Mouse (Mus musculus) heart, embryonic 12.5 days (tissue): ENCODE data around the gene Ccdc92. TPM values are rescaled to one million over a fixed set of nuclear protein-coding genes. Genes with fewer than 3 reads are reported as not detected.

Experiments used
- ATAC-seq: fragments of 200-750 bp; cut with Nextera tagmentation; 2 replicates; pipeline ENCODE4 v1.8.0; 2017; ENCODE audit warnings: moderate TSS enrichment, moderate library complexity; ENCODE audit not compliant: insufficient number of reproducible peaks, low FRiP score
- H3K27ac ChIP-seq: fragments of 300-500 bp; sonication (generic); 2 replicates; pipeline ENCODE4 v1.5.1; 2016; ENCODE audit warnings: mild to moderate bottlenecking, moderate library complexity; ENCODE audit not compliant: poor library complexity, severe bottlenecking
- H3K27me3 ChIP-seq: fragments of 300-500 bp; sonication (generic); replicated peaks from 2 replicates; pipeline ENCODE4 v1.6.1; 2016; ENCODE audit warnings: mild to moderate bottlenecking, moderate library complexity
- H3K36me3 ChIP-seq: fragments of 300-500 bp; sonication (generic); 2 replicates; pipeline ENCODE4 v1.6.1; 2016; ENCODE audit warnings: mild to moderate bottlenecking, moderate library complexity
- H3K4me1 ChIP-seq: fragments of 300-500 bp; sonication (generic); replicated peaks from 2 replicates; pipeline ENCODE4 v1.6.1; 2016; ENCODE audit warnings: mild to moderate bottlenecking
- H3K4me2 ChIP-seq: fragments of 300-500 bp; sonication (generic); 2 replicates; pipeline ENCODE4 v1.6.1; 2016; ENCODE audit warnings: mild to moderate bottlenecking, moderate library complexity
- H3K4me3 ChIP-seq: fragments of 300-500 bp; sonication (generic); 2 replicates; pipeline ENCODE4 v1.5.1; 2016; ENCODE audit warnings: mild to moderate bottlenecking
- H3K9ac ChIP-seq: fragments of 300-500 bp; sonication (generic); 2 replicates; pipeline ENCODE4 v1.6.1; 2016; ENCODE audit warnings: mild to moderate bottlenecking, moderate library complexity
- H3K9me3 ChIP-seq: fragments of 300-500 bp; sonication (generic); replicated peaks from 2 replicates; pipeline ENCODE4 v1.6.1; 2016; ENCODE audit warnings: mild to moderate bottlenecking, moderate library complexity
- WGBS: fragments of 180-500 bp; shearing (Covaris S2); methylation state at CpG from one replicate; pipeline ENCODE4 v1.1.7; 2016; 5-methylcytosine and 5-hydroxymethylcytosine counted together
- polyA plus RNA-seq: library from polyadenylated mRNA; unstranded; fragments of >200 nt; fragmentation: Nextera tagmentation; extraction: Ambion mirVana; gene quantifications from 2 replicates; pipeline ENCODE4 v1.2.1, GENCODE M21; 2016

Gene Ccdc92
- polyA plus RNA-seq, 1 experiment from 2014 or later, result 5.1 TPM

- ATAC-seq, result no peak
- H3K27me3 ChIP-seq, result peaks cover 57% of the 10 kb centered on the region
- H3K36me3 ChIP-seq, result no peaks in the 10 kb centered on the region
- no peak overlapping the region for H3K27ac ChIP-seq
- H3K9ac ChIP-seq, result no peak overlapping the region
- no peak overlapping the region for H3K4me2 ChIP-seq
- H3K4me3 ChIP-seq, result no peak overlapping the region
- no peaks in the 10 kb centered on the region for H3K9me3 ChIP-seq
- peaks cover 11% of the 10 kb centered on the region for H3K4me1 ChIP-seq
- 79% methylated on average over 4 of the region's 4 CpGs for WGBS
These were observed 8.0 kb downstream of the Ccdc92 start for GRCm38 (mm10) chr5:124854202-124854601.

DNA sequence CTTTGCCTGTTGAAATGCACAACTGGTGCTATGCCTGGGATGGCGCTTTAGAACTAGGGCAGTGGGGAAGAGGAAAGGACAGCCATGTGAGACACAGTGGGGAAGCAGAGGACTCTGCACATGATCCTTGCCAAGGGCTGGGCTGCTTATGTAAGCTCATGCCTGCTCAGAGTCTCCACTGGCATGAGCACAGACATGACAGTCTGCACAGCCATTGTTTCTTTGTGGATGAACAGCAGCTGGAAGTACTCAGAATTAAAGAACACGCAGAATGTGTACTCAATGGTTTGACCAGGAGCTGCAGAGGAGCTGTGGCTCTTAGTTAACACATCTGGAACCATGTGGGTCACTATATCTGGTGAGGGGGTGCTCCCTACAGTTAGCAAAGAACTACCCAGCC lies 9.1 kb downstream of the Ccdc92 start:
- no peak for ATAC-seq
- 62% methylated on average over 2 of the region's 2 CpGs for WGBS

GRCm38 (mm10) chr5:124852294-124852693 lies 9.9 kb downstream of the Ccdc92 start:
- WGBS, result 34% methylated on average over 2 of the region's 2 CpGs
- peaks cover 49% of the 10 kb centered on the region for H3K27me3 ChIP-seq

More for the DNA sequence above, 9.1 kb downstream of the Ccdc92 start:
- no peak overlapping the region for H3K4me3 ChIP-seq
- no peak overlapping the region for H3K27ac ChIP-seq
- H3K36me3 ChIP-seq, result no peaks in the 10 kb centered on the region
- peaks cover 11% of the 10 kb centered on the region for H3K4me1 ChIP-seq
- no peak overlapping the region for H3K4me2 ChIP-seq
- peaks cover 51% of the 10 kb centered on the region for H3K27me3 ChIP-seq
- H3K9me3 ChIP-seq, result no peaks in the 10 kb centered on the region
- no peak overlapping the region for H3K9ac ChIP-seq

GRCm38 (mm10) chr5:124851572-124851971 lies 10.7 kb downstream of the Ccdc92 start:
- Histone ChIP-seq H3K36me3 (no peaks in the 10 kb centered on the region), H3K27ac (no peak overlapping the region), H3K4me1 (peaks cover 11% of the 10 kb centered on the region), H3K9ac (no peak overlapping the region), H3K27me3 (peaks cover 51% of the 10 kb centered on the region), H3K4me2 (no peak overlapping the region), H3K9me3 (no peaks in the 10 kb centered on the region), H3K4me3 (no peak overlapping the region)
- 33% methylated on average over 4 of the region's 4 CpGs for WGBS
- 0 out of 2 replicates have a peak, but pooled peaks have one; percentile 39 for ATAC-seq

More at GRCm38 (mm10) chr5:124852294-124852693, 9.9 kb downstream of the Ccdc92 start:
- Histone ChIP-seq H3K27ac (no peak overlapping the region), H3K4me2 (no peak overlapping the region), H3K9ac (no peak overlapping the region), H3K4me3 (no peak overlapping the region), H3K36me3 (no peaks in the 10 kb centered on the region), H3K9me3 (no peaks in the 10 kb centered on the region), H3K4me1 (peaks cover 11% of the 10 kb centered on the region)
- no peak for ATAC-seq

- Histone ChIP-seq H3K4me2 (no peak overlapping the region), H3K4me1 (peaks cover 28% of the 10 kb centered on the region), H3K36me3 (no peaks in the 10 kb centered on the region), H3K4me3 (no peak overlapping the region), H3K9ac (no peak overlapping the region), H3K27me3 (peaks cover 57% of the 10 kb centered on the region), H3K27ac (no peak overlapping the region), H3K9me3 (no peaks in the 10 kb centered on the region)
- ATAC-seq, result no peak
- 75% methylated on average over 3 of the region's 3 CpGs for WGBS
These were observed 13.2 kb downstream of the Ccdc92 start for GRCm38 (mm10) chr5:124848994-124849393.

DNA sequence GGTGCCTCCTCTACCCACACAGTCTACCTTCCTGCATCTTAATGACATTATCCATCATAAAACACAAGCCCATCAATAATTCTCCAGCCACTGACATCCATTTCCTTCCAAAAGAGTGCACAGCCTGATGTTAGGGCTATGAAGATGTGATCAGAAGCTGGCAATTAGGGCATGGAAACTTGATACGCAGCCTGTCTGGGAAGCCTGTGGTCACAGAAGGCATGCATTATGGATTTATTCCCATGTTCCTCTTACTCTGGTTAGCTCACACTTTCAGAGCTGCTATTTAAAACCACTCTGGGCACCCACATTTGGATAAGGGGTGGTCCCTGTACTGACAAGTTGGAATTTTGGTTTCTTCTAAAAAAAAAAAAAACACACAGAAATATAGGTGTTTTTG lies 15.2 kb downstream of the Ccdc92 start:
- Histone ChIP-seq H3K27ac (no peak overlapping the region), H3K27me3 (peaks cover 72% of the 10 kb centered on the region), H3K36me3 (no peaks in the 10 kb centered on the region), H3K9me3 (no peaks in the 10 kb centered on the region), H3K4me2 (no peak overlapping the region), H3K4me1 (peaks cover 23% of the 10 kb centered on the region), H3K9ac (no peak overlapping the region), H3K4me3 (no peak overlapping the region)
- 73% methylated on average over 1 of the region's 1 CpGs for WGBS
- no peak for ATAC-seq

DNA sequence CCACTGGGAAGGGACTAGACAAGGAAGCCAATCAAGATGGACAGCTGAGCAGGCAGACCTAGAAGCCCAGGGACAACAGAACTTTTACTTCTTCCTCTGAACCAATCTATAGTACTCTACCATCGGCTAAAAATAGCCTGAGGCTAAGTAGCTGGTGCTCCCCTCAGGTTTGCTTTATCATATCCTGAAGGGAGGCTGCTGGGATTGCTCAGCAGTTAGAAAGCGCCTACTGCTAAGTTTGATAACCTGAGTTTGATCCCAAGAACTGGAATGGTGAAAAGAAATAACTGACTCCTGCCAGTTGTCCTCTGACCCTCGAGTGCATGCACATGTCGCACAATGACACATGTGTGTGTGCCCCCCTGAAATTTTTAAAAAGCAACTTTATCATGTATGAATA lies 17.3 kb downstream of the Ccdc92 start:
- peaks cover 31% of the 10 kb centered on the region for H3K4me1 ChIP-seq
- H3K36me3 ChIP-seq, result no peaks in the 10 kb centered on the region
- 16% methylated on average over 4 of the region's 4 CpGs for WGBS
- peaks cover 70% of the 10 kb centered on the region for H3K27me3 ChIP-seq
- H3K9me3 ChIP-seq, result no peaks in the 10 kb centered on the region
- ATAC-seq, result no peak
- no peak overlapping the region for H3K9ac ChIP-seq
- no peak overlapping the region for H3K27ac ChIP-seq
- H3K4me2 ChIP-seq, result no peak overlapping the region; the same call in 1 of the 2 replicates
- H3K4me3 ChIP-seq, result no peak overlapping the region

DNA sequence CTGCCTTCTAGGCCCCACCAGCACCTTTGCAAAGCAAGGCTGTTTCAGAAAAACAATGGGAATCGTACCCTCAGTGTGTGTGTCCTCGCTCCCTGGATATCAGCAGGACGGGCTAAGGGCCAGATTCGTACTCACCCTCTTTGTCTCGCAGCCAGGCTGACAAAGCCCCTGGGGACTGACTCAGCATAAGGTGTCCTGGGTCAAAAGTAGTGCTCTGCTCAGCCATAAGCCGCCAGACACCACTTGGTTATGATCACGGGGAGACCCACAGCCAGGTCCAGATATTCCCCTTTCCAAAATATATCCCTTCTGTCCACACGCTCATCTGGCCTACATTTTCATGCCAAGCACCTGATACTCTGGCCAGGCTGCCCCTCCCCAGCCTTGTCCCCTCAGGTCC lies 18.8 kb downstream of the Ccdc92 start:
- WGBS, result 65% methylated on average over 8 of the region's 8 CpGs
- ATAC-seq, result no peak
- peaks cover 74% of the 10 kb centered on the region for H3K27me3 ChIP-seq
- no peak overlapping the region for H3K4me3 ChIP-seq
- H3K9me3 ChIP-seq, result no peaks in the 10 kb centered on the region
- H3K4me2 ChIP-seq, result no peak overlapping the region
- H3K4me1 ChIP-seq, result peaks cover 38% of the 10 kb centered on the region
- H3K27ac ChIP-seq, result no peak overlapping the region
- no peak overlapping the region for H3K9ac ChIP-seq
- no peaks in the 10 kb centered on the region for H3K36me3 ChIP-seq

DNA sequence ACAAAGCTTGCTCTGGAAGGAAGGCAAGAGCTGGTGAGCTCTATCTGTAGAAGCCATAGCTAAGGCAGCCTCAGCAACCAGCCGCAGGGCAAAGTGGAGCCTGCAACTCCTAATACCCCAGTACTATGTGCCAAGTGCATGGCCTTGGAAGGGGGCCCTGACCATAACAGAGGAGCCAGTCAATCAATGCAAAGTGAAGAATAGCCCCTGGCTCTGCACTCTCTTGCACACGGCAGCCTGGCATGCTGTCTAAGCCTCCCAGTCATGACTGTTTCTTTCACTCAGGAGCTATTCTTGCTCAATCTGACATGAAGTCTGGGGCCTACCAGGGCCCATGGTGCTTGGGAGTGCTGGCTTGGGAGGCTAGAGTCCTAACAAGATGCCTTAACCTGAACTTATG lies 21.6 kb downstream of the Ccdc92 start:
- Histone ChIP-seq H3K27me3 (peaks cover 82% of the 10 kb centered on the region), H3K9ac (no peak overlapping the region), H3K36me3 (no peaks in the 10 kb centered on the region), H3K4me2 (peak overlapping the region; percentile 38), H3K4me3 (no peak overlapping the region), H3K4me1 (peaks cover 38% of the 10 kb centered on the region), H3K9me3 (no peaks in the 10 kb centered on the region), H3K27ac (no peak overlapping the region)
- ATAC-seq, result no peak
- 53% methylated on average over 2 of the region's 2 CpGs for WGBS

- Histone ChIP-seq H3K4me2 (peak overlapping the region; percentile 38), H3K4me3 (no peak overlapping the region)
- peak; percentile 20 for ATAC-seq
These were observed 22.0 kb downstream of the Ccdc92 start for GRCm38 (mm10) chr5:124840202-124840601.

DNA sequence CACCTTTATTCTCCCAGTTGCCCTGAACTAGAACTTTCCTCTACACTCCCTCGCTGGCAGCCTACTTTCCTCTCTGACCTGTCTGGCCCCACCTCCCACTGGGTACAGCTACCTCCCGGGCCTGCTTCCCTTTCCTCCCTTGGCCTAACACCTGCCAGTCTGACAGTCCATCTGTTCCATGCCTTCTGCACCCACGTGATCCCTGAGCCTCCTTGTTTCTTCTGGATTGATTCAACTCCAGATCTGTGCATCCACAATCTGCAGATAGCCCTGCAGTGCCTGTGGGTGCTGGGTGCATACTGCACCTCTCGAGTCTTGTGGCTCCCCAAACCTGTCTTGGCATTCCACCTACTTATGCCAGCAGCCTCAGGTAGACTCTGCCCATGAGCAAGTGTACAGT lies 25.6 kb downstream of the Ccdc92 start:
- Histone ChIP-seq H3K27ac (no peak overlapping the region), H3K4me3 (no peak overlapping the region), H3K4me1 (peaks cover 20% of the 10 kb centered on the region), H3K9ac (no peak overlapping the region), H3K4me2 (no peak overlapping the region), H3K9me3 (no peaks in the 10 kb centered on the region), H3K36me3 (no peaks in the 10 kb centered on the region), H3K27me3 (peaks cover 89% of the 10 kb centered on the region)
- WGBS, result 67% methylated on average over 4 of the region's 4 CpGs
- no peak for ATAC-seq

More at GRCm38 (mm10) chr5:124840202-124840601, 22.0 kb downstream of the Ccdc92 start:
- 26% methylated on average over 7 of the region's 7 CpGs for WGBS
- Histone ChIP-seq H3K27ac (no peak overlapping the region), H3K36me3 (no peaks in the 10 kb centered on the region), H3K4me1 (peaks cover 33% of the 10 kb centered on the region), H3K9ac (no peak overlapping the region), H3K9me3 (no peaks in the 10 kb centered on the region), H3K27me3 (peaks cover 84% of the 10 kb centered on the region)

- peaks cover 18% of the 10 kb centered on the region for H3K4me1 ChIP-seq
- ATAC-seq, result no peak
- H3K9ac ChIP-seq, result no peak overlapping the region
- WGBS, result 81% methylated on average over 10 of the region's 10 CpGs
- H3K27ac ChIP-seq, result no peak overlapping the region
- H3K9me3 ChIP-seq, result no peaks in the 10 kb centered on the region
- peaks cover 87% of the 10 kb centered on the region for H3K27me3 ChIP-seq
- H3K4me3 ChIP-seq, result no peak overlapping the region
- no peak overlapping the region for H3K4me2 ChIP-seq
- no peaks in the 10 kb centered on the region for H3K36me3 ChIP-seq
These were observed 26.1 kb downstream of the Ccdc92 start for GRCm38 (mm10) chr5:124836075-124836474.
